Mouse (Mus musculus) spleen, adult 2 months (tissue): ENCODE measurements at regions not wholly inside any gene's neighbourhood (a gene's known extent, or its start where the extent isn't known, plus 50 kb on each side); places are given as distances from the start of the nearest gene placed in this dataset.

Experiments used
- DNase-seq, 2 experiments: peaks; one replicate each; pipeline versions ENCODE4 v3.0.0 to v3.0.0-alpha.2; 2012 to 2021; ENCODE audit warnings: low spot score in 2 of 2, low read depth in 1 of 2
- H3K27ac ChIP-seq: fragments of 200-500 bp; 2 replicates; pipeline ENCODE4 v1.5.1; 2012; ENCODE audit warnings: low read length, inconsistent platforms; ENCODE audit not compliant: insufficient read depth
- H3K27me3 ChIP-seq: fragments of 200-500 bp; 2 replicates; pipeline ENCODE4 v1.6.1; 2012; ENCODE audit warnings: mild to moderate bottlenecking, moderate library complexity, low read length, inconsistent platforms; ENCODE audit not compliant: control insufficient read depth, insufficient read depth
- H3K36me3 ChIP-seq: fragments of 200-500 bp; 2 replicates; pipeline ENCODE4 v1.6.1; 2012; ENCODE audit warnings: mild to moderate bottlenecking, low read length, inconsistent platforms; ENCODE audit not compliant: control insufficient read depth, insufficient read depth
- H3K4me1 ChIP-seq: fragments of 200-500 bp; 2 replicates; pipeline ENCODE4 v1.6.1; 2011; ENCODE audit warnings: inconsistent platforms; ENCODE audit not compliant: control insufficient read depth, insufficient read depth, insufficient read length
- H3K4me3 ChIP-seq: fragments of 200-500 bp; 2 replicates; pipeline ENCODE4 v1.5.1; 2011; ENCODE audit warnings: mild to moderate bottlenecking, inconsistent platforms; ENCODE audit not compliant: insufficient read depth, insufficient read length; ENCODE audit errors: extremely low read depth
- CTCF ChIP-seq: fragments of 200-500 bp; IDR thresholded peaks from 2 replicates; pipeline ENCODE4 v1.5.1; 2011; ENCODE audit warnings: mild to moderate bottlenecking, inconsistent platforms; ENCODE audit not compliant: insufficient read depth, insufficient read length, insufficient replicate concordance; ENCODE audit errors: extremely low read depth
- POLR2A ChIP-seq: fragments of 200-500 bp; IDR thresholded peaks from 2 replicates; pipeline ENCODE4 v1.6.1; 2011; ENCODE audit warnings: low read depth, low read length, inconsistent platforms
- WGBS: fragments of 180-500 bp; shearing (Covaris S2); methylation state at CpG from one replicate; pipeline ENCODE4 v1.1.7; 2018; 5-methylcytosine and 5-hydroxymethylcytosine counted together

DNA sequence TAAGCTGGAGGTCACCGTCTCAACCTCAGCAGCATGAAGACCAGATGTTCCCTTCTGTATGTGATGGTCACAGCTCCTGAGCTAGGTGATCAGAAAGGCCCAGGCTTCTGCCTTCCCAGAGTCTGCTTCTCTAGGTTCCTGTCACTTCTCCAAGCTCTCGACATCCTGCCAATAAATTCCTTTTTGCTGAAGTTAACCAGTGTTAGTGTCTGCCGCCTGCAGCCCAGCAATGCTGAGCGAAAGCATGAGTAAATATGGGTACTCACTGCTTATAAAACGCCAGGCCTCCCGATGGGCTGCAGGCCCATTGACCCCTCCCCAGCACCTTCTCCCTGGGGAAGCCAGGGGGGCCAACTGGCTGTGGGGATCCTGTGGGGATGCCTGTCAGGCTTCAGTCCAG is 229.4 kb upstream of the Zmiz1 start:
- no peak for DNase-seq
- Histone ChIP-seq H3K4me3 (no peak overlapping the region), H3K36me3 (no peaks in the 10 kb centered on the region), H3K27me3 (no peaks in the 10 kb centered on the region), H3K4me1 (no peaks in the 10 kb centered on the region), H3K27ac (no peak overlapping the region)
- no peak for TF ChIP-seq POLR2A
- TF ChIP-seq CTCF: no peak
- 83% methylated on average over 6 of the region's 6 CpGs for WGBS

DNA sequence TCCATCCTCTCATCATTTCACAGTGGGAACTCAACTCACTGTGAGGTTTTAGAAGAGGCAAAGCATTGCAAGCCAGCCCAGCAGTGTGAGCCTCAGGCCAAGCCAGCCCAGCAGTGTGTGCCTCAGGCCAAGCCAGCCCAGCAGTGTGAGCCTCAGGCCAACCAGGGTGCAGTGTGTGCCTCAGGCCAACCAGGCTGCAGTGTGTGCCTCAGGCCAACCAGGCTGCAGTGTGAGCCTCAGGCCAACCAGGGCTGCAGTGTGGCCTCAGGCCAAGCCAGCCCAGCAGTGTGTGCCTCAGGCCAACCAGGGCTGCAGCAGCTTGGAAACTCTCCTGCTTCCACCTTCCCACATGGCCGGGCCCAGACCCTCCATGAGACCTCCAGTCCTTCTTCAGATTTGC is 227.1 kb upstream of the Zmiz1 start:
- Histone ChIP-seq H3K4me1 (no peaks in the 10 kb centered on the region), H3K4me3 (no peak overlapping the region), H3K27me3 (no peaks in the 10 kb centered on the region), H3K27ac (no peak overlapping the region), H3K36me3 (no peaks in the 10 kb centered on the region)
- WGBS: 89% methylated on average over 1 of the region's 1 CpGs
- TF ChIP-seq CTCF: no peak
- no peak for DNase-seq

DNA sequence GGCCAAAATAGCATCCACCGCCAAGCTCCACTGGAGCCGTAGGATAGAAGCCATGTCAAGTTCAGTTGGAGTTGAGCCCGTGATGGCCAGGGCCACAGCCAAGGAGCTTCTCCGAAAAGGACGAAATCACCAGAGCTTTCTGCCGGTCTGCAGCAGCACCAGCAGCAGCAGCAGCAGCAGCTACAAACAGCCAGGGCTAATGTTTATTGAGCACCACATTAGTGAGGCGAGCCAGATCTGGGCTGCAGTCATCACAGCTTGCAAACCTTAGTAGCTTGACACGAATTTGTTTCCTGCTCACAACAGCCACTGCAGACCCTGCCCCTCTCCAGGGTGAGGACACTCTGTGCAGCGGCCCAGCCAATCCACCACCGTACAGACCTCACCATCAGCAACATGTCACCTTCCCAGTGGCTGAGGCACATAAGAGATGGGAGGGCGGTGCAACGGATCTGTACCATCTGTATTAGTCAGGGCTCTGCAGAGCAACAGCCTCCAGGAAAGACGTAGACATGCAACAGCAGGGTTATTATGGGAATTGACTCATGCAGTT is 222.5 kb upstream of the Zmiz1 start:
- WGBS: 89% methylated on average over 13 of the region's 13 CpGs
- no peaks in the 10 kb centered on the region for H3K4me1 ChIP-seq
- no peak overlapping the region for H3K4me3 ChIP-seq
- no peak overlapping the region for H3K27ac ChIP-seq
- no peak for DNase-seq
- H3K36me3 ChIP-seq: no peaks in the 10 kb centered on the region
- TF ChIP-seq CTCF (no peak), POLR2A (no peak)
- no peaks in the 10 kb centered on the region for H3K27me3 ChIP-seq

DNA sequence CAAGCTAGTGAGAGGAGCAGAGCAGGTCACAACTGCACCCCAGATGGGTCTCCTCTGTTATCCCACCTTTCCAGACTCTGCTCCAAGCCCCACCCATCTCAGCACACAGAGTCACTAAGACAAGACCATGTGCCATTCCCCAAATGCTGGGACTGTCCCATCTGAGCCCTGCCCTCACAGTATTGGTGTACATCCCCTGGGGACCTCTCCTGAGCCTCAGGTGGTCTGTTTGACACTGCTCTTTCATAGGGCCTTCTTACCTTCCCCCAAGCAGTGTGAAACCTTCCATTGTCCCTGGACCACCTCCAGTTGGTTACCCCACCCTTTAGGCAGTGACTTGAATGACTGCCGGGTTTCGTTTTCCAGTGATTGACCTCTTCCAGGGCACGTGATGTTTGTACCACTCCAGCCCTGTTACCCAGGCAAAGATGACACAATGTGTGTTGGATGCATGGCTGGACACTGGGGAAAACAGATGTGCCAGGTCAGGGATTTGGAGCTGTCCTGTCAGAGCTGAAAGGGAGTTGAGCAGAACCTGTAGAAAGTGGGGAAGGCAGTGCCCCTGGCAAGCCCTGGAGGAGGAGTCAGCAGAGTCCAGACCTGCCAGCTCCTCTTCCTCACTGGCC is 219.5 kb upstream of the Zmiz1 start:
- H3K4me1 ChIP-seq: no peaks in the 10 kb centered on the region
- H3K27ac ChIP-seq: no peak overlapping the region
- TF ChIP-seq POLR2A: no peak
- no peak for TF ChIP-seq CTCF
- H3K36me3 ChIP-seq: no peaks in the 10 kb centered on the region
- DNase-seq: no peak
- no peaks in the 10 kb centered on the region for H3K27me3 ChIP-seq
- WGBS: 93% methylated on average over 3 of the region's 3 CpGs
- H3K4me3 ChIP-seq: no peak overlapping the region

DNA sequence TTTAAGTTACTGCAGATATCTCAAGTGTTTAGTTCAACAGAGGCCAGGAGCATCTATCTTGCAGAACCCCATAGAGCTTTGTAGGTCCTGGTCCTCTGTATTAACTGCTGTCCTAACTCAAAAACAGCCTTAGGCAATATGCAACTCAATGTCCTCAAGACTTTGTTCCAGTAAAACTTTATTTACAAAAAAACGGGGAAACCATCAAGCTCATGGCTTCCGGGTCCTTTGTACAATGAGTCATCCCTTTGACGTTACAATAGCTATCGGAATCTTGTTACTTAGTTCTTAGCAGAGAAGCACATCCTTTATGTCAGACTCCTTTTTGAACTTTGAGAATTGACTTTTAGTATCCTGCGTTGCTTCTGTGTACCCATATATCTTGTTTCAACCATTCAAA is 216.2 kb upstream of the Zmiz1 start:
- Histone ChIP-seq H3K4me3 (no peak overlapping the region), H3K27ac (no peak overlapping the region), H3K4me1 (no peaks in the 10 kb centered on the region), H3K27me3 (no peaks in the 10 kb centered on the region), H3K36me3 (no peaks in the 10 kb centered on the region)
- TF ChIP-seq POLR2A (no peak), CTCF (no peak)
- 85% methylated on average over 5 of the region's 5 CpGs for WGBS
- DNase-seq: no peak

DNA sequence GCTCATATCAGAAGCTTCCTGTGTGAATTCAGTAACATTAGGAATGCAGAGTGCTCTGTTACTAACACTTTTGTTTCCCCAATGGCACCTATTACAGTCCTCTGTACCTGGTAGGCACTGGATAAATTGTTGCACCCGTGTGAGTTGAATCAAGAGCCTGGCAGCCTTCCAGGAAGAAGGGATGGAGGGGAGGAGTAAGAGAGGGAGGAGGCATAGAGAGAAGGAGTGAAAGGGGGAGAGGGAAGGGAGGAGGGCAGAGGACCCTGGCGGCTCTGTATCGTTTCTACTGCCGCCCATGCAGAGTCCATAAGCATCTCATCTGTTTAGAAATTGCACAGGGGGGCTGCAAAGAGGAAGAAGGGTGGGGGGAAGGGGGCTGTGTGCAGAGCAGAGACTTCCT is 215.7 kb upstream of the Zmiz1 start:
- WGBS: 15% methylated on average over 4 of the region's 4 CpGs
- no peak for DNase-seq
- H3K27ac ChIP-seq: no peak overlapping the region
- no peaks in the 10 kb centered on the region for H3K36me3 ChIP-seq
- H3K4me3 ChIP-seq: no peak overlapping the region
- no peaks in the 10 kb centered on the region for H3K4me1 ChIP-seq
- H3K27me3 ChIP-seq: no peaks in the 10 kb centered on the region
- TF ChIP-seq POLR2A: no peak
- TF ChIP-seq CTCF: no peak

DNA sequence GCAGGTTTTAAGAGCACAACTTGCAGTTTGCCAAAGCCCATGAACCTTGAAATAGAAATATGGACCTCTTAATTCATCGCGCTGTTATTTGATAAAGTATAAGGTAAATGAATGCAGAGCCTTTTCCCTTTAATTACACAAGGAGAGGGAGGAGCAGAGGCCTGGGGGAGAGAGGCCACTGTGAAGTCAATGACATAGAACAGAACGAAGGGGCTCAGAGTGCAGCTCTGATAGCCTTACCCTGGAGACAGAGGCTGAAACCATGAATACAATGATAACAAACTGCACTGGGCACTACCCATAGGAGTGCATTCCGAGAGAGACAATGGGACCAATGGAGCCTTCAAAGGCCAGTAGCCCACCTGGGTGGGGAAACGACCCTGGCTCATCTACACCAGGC is 215.3 kb upstream of the Zmiz1 start:
- no peaks in the 10 kb centered on the region for H3K4me1 ChIP-seq
- H3K36me3 ChIP-seq: no peaks in the 10 kb centered on the region
- no peak for DNase-seq
- TF ChIP-seq CTCF: no peak
- no peak overlapping the region for H3K4me3 ChIP-seq
- 71% methylated on average over 5 of the region's 5 CpGs for WGBS
- no peaks in the 10 kb centered on the region for H3K27me3 ChIP-seq
- no peak overlapping the region for H3K27ac ChIP-seq

DNA sequence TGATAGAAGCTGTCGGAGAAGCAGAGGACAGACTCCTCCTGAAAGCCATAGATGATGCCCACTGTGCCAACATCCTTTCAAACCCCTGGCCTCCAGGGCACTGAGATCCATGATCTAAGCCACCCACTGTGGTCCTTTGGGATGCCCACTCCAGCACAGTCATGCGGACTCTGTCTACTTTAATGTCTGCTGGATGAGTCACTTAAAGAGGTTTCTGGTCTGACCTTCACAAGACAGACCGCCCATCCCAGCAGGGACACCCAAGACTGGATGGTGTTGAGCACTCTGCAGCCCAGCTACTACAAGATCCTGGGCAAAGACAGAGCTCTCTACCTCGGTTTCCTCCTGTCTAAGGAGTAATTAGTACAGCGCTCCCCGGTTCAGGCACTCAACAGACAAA is 214.1 kb upstream of the Zmiz1 start:
- Histone ChIP-seq H3K36me3 (no peaks in the 10 kb centered on the region), H3K4me3 (no peak overlapping the region), H3K27ac (no peak overlapping the region), H3K27me3 (no peaks in the 10 kb centered on the region), H3K4me1 (no peaks in the 10 kb centered on the region)
- 90% methylated on average over 6 of the region's 6 CpGs for WGBS
- no peak for TF ChIP-seq CTCF
- no peak for TF ChIP-seq POLR2A
- DNase-seq: no peak
